Mouse (Mus musculus): ENCODE data around the gene Cops3.

The Cops3 gene

GRCm38 (mm10) chr11:59810480-59811158 is 29.0 kb downstream of the Cops3 start:
- no peak for DNase-seq

GRCm38 (mm10) chr11:59809670-59810474 is 29.8 kb downstream of the Cops3 start, which contains the start of gene Flcn:
Gene Flcn, minus strand, starts transcription at chr11:59810016.
- peak; percentile 82 for DNase-seq

GRCm38 (mm10) chr11:59809071-59809669 is 30.5 kb downstream of the Cops3 start:
- DNase-seq = no peak

GRCm38 (mm10) chr11:59808170-59808960 is 31.3 kb downstream of the Cops3 start:
- DNase-seq = no peak

GRCm38 (mm10) chr11:59805656-59806055 is 34.0 kb downstream of the Cops3 start:
- peak; percentile 35 for DNase-seq

- DNase-seq = no peak
Observed at GRCm38 (mm10) chr11:59805256-59805655, 34.4 kb downstream of the Cops3 start.

- DNase-seq = peak; percentile 78
Observed at GRCm38 (mm10) chr11:59804409-59805110, 35.1 kb downstream of the Cops3 start.

GRCm38 (mm10) chr11:59803516-59803915 is 36.1 kb downstream of the Cops3 start:
- DNase-seq = no peak

GRCm38 (mm10) chr11:59801881-59802280 is 37.8 kb downstream of the Cops3 start:
- no peak for DNase-seq

GRCm38 (mm10) chr11:59800412-59800811 is 39.2 kb downstream of the Cops3 start:
- no peak for DNase-seq

- DNase-seq = no peak
Observed at GRCm38 (mm10) chr11:59793390-59793789, 46.2 kb downstream of the Cops3 start.

- DNase-seq = no peak
Observed at GRCm38 (mm10) chr11:59789311-59789710, 50.3 kb downstream of the Cops3 start.

- DNase-seq = no peak
Observed at GRCm38 (mm10) chr11:59787199-59787781, 52.3 kb downstream of the Cops3 start, which contains the start of gene Pld6. Gene Pld6, minus strand, starts transcription at chr11:59787645.

- no peak for DNase-seq
Observed at GRCm38 (mm10) chr11:59786444-59787198, 53.0 kb downstream of the Cops3 start.

GRCm38 (mm10) chr11:59783591-59783990 is 56.0 kb downstream of the Cops3 start:
- no peak for DNase-seq

- DNase-seq = no peak
Observed at GRCm38 (mm10) chr11:59782091-59782590, 57.5 kb downstream of the Cops3 start.

GRCm38 (mm10) chr11:59780241-59780640 is 59.4 kb downstream of the Cops3 start:
- no peak for DNase-seq

- DNase-seq = no peak
Observed at GRCm38 (mm10) chr11:59779406-59779805, 60.2 kb downstream of the Cops3 start.

GRCm38 (mm10) chr11:59778874-59779223 is 60.8 kb downstream of the Cops3 start:
- DNase-seq = no peak

- DNase-seq = peak; percentile 66
Observed at GRCm38 (mm10) chr11:59778181-59778873, 61.3 kb downstream of the Cops3 start.

Measured in cerebellum, adult 11 months (tissue).